In genomic region chr3:66505476-66506076, GRCm38 (mm10) we compare ENCODE assay signal across 18 mouse cellular contexts.
DNase-seq lines count a peak whose midpoint lies in the region; ATAC-seq and TF ChIP-seq lines count a peak whose summit lies in the region.
"Had no signal": no experiment of that assay in that cellular context is flagged by ENCODE, and none has a peak within 500 bp of the region (broad histone marks: within the 10 kb centered on the region; RNA-seq: fewer than 3 reads in every experiment).

No protein-coding gene starts in this region.

- no peaks in the 10 kb centered on the region for H3K36me3 ChIP-seq in lung, embryonic 14.5 days (ENCODE audit: insufficient read depth)
- H3K36me3 ChIP-seq: embryonic facial prominence, embryonic 12.5 days had no signal

- WGBS in lung, embryonic 14.5 days = 58% methylated on average over 6 of the region's 6 CpGs

- no peaks in the 10 kb centered on the region for H3K27me3 ChIP-seq in lung, embryonic 14.5 days (ENCODE audit: insufficient read depth, low read length)
- H3K27me3 ChIP-seq: CH12.LX had no signal

- no peak overlapping the region for H3K9ac ChIP-seq in lung, embryonic 14.5 days
- H3K9ac ChIP-seq: embryonic facial prominence, embryonic 12.5 days; hindbrain, embryonic 14.5 days had no signal

- ATAC-seq in lung, embryonic 14.5 days (ENCODE audit: insufficient read depth) = no peak
- ATAC-seq: intestine, postnatal 0 days had no signal

- no peaks in the 10 kb centered on the region for H3K9me3 ChIP-seq in lung, embryonic 14.5 days (ENCODE audit: low read depth, low read length)
- H3K9me3 ChIP-seq: embryonic facial prominence, embryonic 12.5 days had no signal

- no peak overlapping the region for H3K4me2 ChIP-seq in lung, embryonic 14.5 days
- H3K4me2 ChIP-seq: embryonic facial prominence, embryonic 12.5 days; hindbrain, embryonic 14.5 days had no signal

- no peak overlapping the region for H3K4me3 ChIP-seq in lung, embryonic 14.5 days (ENCODE audit: low read depth, low read length)
- H3K4me3 ChIP-seq: embryonic facial prominence, embryonic 12.5 days; left cerebral cortex, adult 2 months had no signal

- DNase-seq in cerebellum, adult 8-10 months = peak; percentile 7
- no peak for DNase-seq in cerebellum, adult 11-12 months
- DNase-seq in lung, embryonic 14.5 days = peak; percentile 7
- no peak for DNase-seq in lung, postnatal 36 days
- peak; percentile 61 to 62 for DNase-seq in cerebellum, postnatal 14 days
- DNase-seq in retina, embryonic 14.5 days (ENCODE audit: low spot score) = peak; percentile 52
- no peak for DNase-seq in urinary bladder, postnatal 4 days (ENCODE audit: low spot score in 2 of 2)
- DNase-seq in urinary bladder, postnatal 25 days (ENCODE audit: low spot score) = no peak
- DNase-seq: adrenal gland, postnatal 10 days; gastrocnemius, postnatal 10 days; heart, postnatal 10 days; kidney, postnatal 10 days; thymus, adult 18-20 months had no signal

- H3K27ac ChIP-seq in lung, embryonic 14.5 days (ENCODE audit: low read depth) = no peak overlapping the region
- H3K27ac ChIP-seq: embryonic facial prominence, embryonic 12.5 days; hindbrain, embryonic 14.5 days; left cerebral cortex, adult 2 months had no signal

- peaks cover 8% of the 10 kb centered on the region; the same call in 1 of the 2 replicates for H3K4me1 ChIP-seq in lung, embryonic 14.5 days (ENCODE audit: insufficient read depth)

- TF ChIP-seq CTCF in lung, embryonic 14.5 days (IDR thresholded peaks at IDR 0.05; ENCODE audit: low read depth) = no peak

Comparison
In these comparisons a context has a peak if more than half of its experiments do, and no peak if none do; other contexts are left out.
1. DNase-seq: peak in cerebellum, adult 8-10 months (single experiment), lung, embryonic 14.5 days (single experiment), cerebellum, postnatal 14 days (2 of 2) and retina, embryonic 14.5 days (single experiment); none in cerebellum, adult 11-12 months (single experiment), lung, postnatal 36 days (single experiment), urinary bladder, postnatal 4 days (0 of 2) and urinary bladder, postnatal 25 days (single experiment).